In genomic region chr5:64812983-64813304, GRCm38 (mm10) we compare ENCODE assay signal across 8 mouse cellular contexts. TPM values are rescaled to one million over a fixed set of nuclear protein-coding genes. Genes with fewer than 3 reads are reported as not detected.
DNase-seq lines count a peak whose midpoint lies in the region; ATAC-seq lines count a peak whose summit lies in the region.

No protein-coding gene starts in this region.

- no peak for ATAC-seq in kidney, embryonic 14.5 days (ENCODE audit: low FRiP score, low TSS enrichment)
- ATAC-seq in forebrain, embryonic 16.5 days = no peak
- ATAC-seq in megakaryocyte, adult 5-6 weeks (ENCODE audit: poor library complexity, severe bottlenecking) = 0 out of 2 replicates have a peak, but pooled peaks have one; percentile 1

- peaks cover 12% of the 10 kb centered on the region; the same call in 1 of the 2 replicates for H3K36me3 ChIP-seq in kidney, embryonic 14.5 days (ENCODE audit: control insufficient read depth, insufficient read depth, low read length)
- H3K36me3 ChIP-seq in forebrain, embryonic 16.5 days (ENCODE audit: control insufficient read depth, insufficient read depth) = no peaks in the 10 kb centered on the region

- no peak for DNase-seq in kidney, postnatal 10 days
- peak; percentile 56 for DNase-seq in NIH3T3 (ENCODE audit: low read depth)
- no peak for DNase-seq in urinary bladder, adult 18-20 months (ENCODE audit: low spot score in 2 of 2)
- no peak for DNase-seq in left cerebral cortex, adult 8-10 months (ENCODE audit: low spot score in 2 of 2)
- DNase-seq in gastrocnemius, postnatal 25 days = no peak

- no peak overlapping the region for H3K4me3 ChIP-seq in kidney, embryonic 14.5 days (ENCODE audit: low read length)
- H3K4me3 ChIP-seq in forebrain, embryonic 16.5 days (replicated peaks; ENCODE audit: low read length) = no peak overlapping the region

- peak overlapping the region; percentile 38 for H3K4me2 ChIP-seq in kidney, embryonic 14.5 days (replicated peaks; ENCODE audit: low read depth, low read length)
- H3K4me2 ChIP-seq in forebrain, embryonic 16.5 days (ENCODE audit: low read length) = no peak overlapping the region

- WGBS in kidney, embryonic 14.5 days = 25% methylated on average over 4 of the region's 4 CpGs
- WGBS in forebrain, embryonic 16.5 days = 35% methylated on average over 4 of the region's 4 CpGs

- H3K9me3 ChIP-seq in kidney, embryonic 14.5 days (ENCODE audit: control insufficient read depth, low read length) = no peaks in the 10 kb centered on the region
- H3K9me3 ChIP-seq in forebrain, embryonic 16.5 days (ENCODE audit: control insufficient read depth, low read length) = no peaks in the 10 kb centered on the region

- peak overlapping the region; percentile 44; the same call in 1 of the 2 replicates for H3K9ac ChIP-seq in kidney, embryonic 14.5 days (ENCODE audit: low read depth, low read length)
- no peak overlapping the region for H3K9ac ChIP-seq in forebrain, embryonic 16.5 days (replicated peaks; ENCODE audit: low read depth, low read length)

- H3K27me3 ChIP-seq in kidney, embryonic 14.5 days (ENCODE audit: control insufficient read depth, insufficient read depth, low read length) = no peaks in the 10 kb centered on the region
- H3K27me3 ChIP-seq in forebrain, embryonic 16.5 days (replicated peaks; ENCODE audit: control insufficient read depth, insufficient read depth, low read length) = no peaks in the 10 kb centered on the region

- peak overlapping the region; percentile 79 for H3K27ac ChIP-seq in kidney, embryonic 14.5 days (ENCODE audit: low read depth, low read length)
- H3K27ac ChIP-seq in forebrain, embryonic 16.5 days (ENCODE audit: low read length) = peak overlapping the region; percentile 42

- H3K4me1 ChIP-seq in kidney, embryonic 14.5 days (ENCODE audit: control insufficient read depth, insufficient read depth, low read length) = peaks cover 64% of the 10 kb centered on the region
- peaks cover 51% of the 10 kb centered on the region for H3K4me1 ChIP-seq in forebrain, embryonic 16.5 days (replicated peaks; ENCODE audit: control insufficient read depth, insufficient read depth, low read length)

RNA-seq across cellular contexts. Expression of gene Klf3, which starts 9.8 kb away (rescaled TPM):
- polyA plus RNA-seq in kidney, embryonic 14.5 days (2014; fragmentation: Nextera tagmentation; extraction: Ambion mirVana) = 45.1 and 78.4 TPM in 2 replicates
- 30.9 and 32.9 TPM in 2 replicates for polyA plus RNA-seq in forebrain, embryonic 16.5 days (2015; fragmentation: Nextera tagmentation; extraction: Ambion mirVana)
- total RNA-seq in megakaryocyte, adult 5-6 weeks (2015) = 114 and 119 TPM in 2 replicates
- total RNA-seq in megakaryocyte, adult 5-6 weeks (2017) = 43.4 and 55.4 TPM in 2 replicates
- total RNA-seq in left cerebral cortex, adult 8-10 months (2022) = 10 to 100 TPM; 21.2 to 30.9 (median 27.5) TPM
- total RNA-seq in gastrocnemius, postnatal 25 days (2021) = 10 to 100 TPM; 12.6 to 17.5 TPM
